Mouse (Mus musculus) small intestine, adult 2 months (tissue): ENCODE data around the gene Sit1.

ENCODE experiments used
- CTCF ChIP-seq: fragments of 200-500 bp; IDR thresholded peaks from 2 replicates; pipeline ENCODE4 v1.5.1; 2012; ENCODE audit warnings: low read depth, mild to moderate bottlenecking, control low read depth, inconsistent platforms, low read length, moderate library complexity, mixed read lengths; ENCODE audit not compliant: insufficient replicate concordance, insufficient read length; ENCODE audit errors: extremely low read depth
- POLR2A ChIP-seq: fragments of 200-500 bp; IDR thresholded peaks from 2 replicates; pipeline ENCODE4 v1.6.1; 2012; ENCODE audit warnings: low read depth, mild to moderate bottlenecking, control low read depth, inconsistent platforms, low read length, moderate library complexity

GRCm38 (mm10) chr4:43513300-43513699, 29.8 kb upstream of the Sit1 start:
- TF ChIP-seq POLR2A, result no peak
- TF ChIP-seq CTCF, result no peak
